Mouse (Mus musculus) hindbrain, embryonic 11.5 days (tissue): ENCODE data around the gene Neil1. TPM values are rescaled to one million over a fixed set of nuclear protein-coding genes. Genes with fewer than 3 reads are reported as not detected.

Experiments used
- ATAC-seq: fragments of 200-750 bp; cut with Nextera tagmentation; 2 replicates; pipeline ENCODE4 v1.8.0; 2017; ENCODE audit warnings: mild to moderate bottlenecking, moderate TSS enrichment, moderate library complexity; ENCODE audit not compliant: low FRiP score
- DNase-seq: peaks from one replicate; pipeline ENCODE4 v3.0.0-alpha.2; 2015; ENCODE audit warnings: low spot score
- H3K27ac ChIP-seq: fragments of 300-500 bp; sonication (generic); 2 replicates; pipeline ENCODE4 v1.5.1; 2014; ENCODE audit warnings: mild to moderate bottlenecking, low read depth, low read length
- H3K27me3 ChIP-seq: fragments of 300-500 bp; sonication (generic); 2 replicates; pipeline ENCODE4 v1.6.1; 2014; ENCODE audit warnings: mild to moderate bottlenecking, low read length, moderate library complexity, mixed read lengths; ENCODE audit not compliant: control insufficient read depth, insufficient read depth
- H3K36me3 ChIP-seq: fragments of 300-500 bp; sonication (generic); 2 replicates; pipeline ENCODE4 v1.6.1; 2014; ENCODE audit warnings: mild to moderate bottlenecking, low read length, moderate library complexity, mixed read lengths; ENCODE audit not compliant: control insufficient read depth, insufficient read depth
- H3K4me1 ChIP-seq: fragments of 300-500 bp; sonication (generic); replicated peaks from 2 replicates; pipeline ENCODE4 v1.6.1; 2014; ENCODE audit warnings: low read length, mixed read lengths; ENCODE audit not compliant: control insufficient read depth, insufficient read depth
- H3K4me2 ChIP-seq: fragments of 300-500 bp; sonication (generic); replicated peaks from 2 replicates; pipeline ENCODE4 v1.6.1; 2014; ENCODE audit warnings: mild to moderate bottlenecking, low read depth, low read length
- H3K4me3 ChIP-seq: fragments of 300-500 bp; sonication (generic); 2 replicates; pipeline ENCODE4 v1.5.1; 2014; ENCODE audit warnings: low read depth, low read length
- H3K9ac ChIP-seq: fragments of 300-500 bp; sonication (generic); 2 replicates; pipeline ENCODE4 v1.6.1; 2014; ENCODE audit warnings: low read depth, low read length
- H3K9me3 ChIP-seq: fragments of 300-500 bp; sonication (generic); 2 replicates; pipeline ENCODE4 v1.6.1; 2016; ENCODE audit warnings: low read length; ENCODE audit not compliant: control insufficient read depth
- WGBS: fragments of 180-500 bp; shearing (Covaris S2); extraction: QIAGEN DNeasy Blood & Tissue Kit; methylation state at CpG from one replicate; pipeline ENCODE4 v1.1.7; 2014; 5-methylcytosine and 5-hydroxymethylcytosine counted together
- polyA plus RNA-seq: library from polyadenylated mRNA; unstranded; fragments of >200 nt; fragmentation: Nextera tagmentation; extraction: Ambion mirVana; gene quantifications from 2 replicates; pipeline ENCODE4 v1.2.1, GENCODE M21; 2014

Gene Neil1
- polyA plus RNA-seq, 1 experiment from 2014 or later: 6.3 TPM

GRCm38 (mm10) chr9:57144830-57145229 is 3.3 kb downstream of the Neil1 start:
- H3K36me3 ChIP-seq: 0 out of 2 replicates have a peak, but pooled peaks cover 5% of the 10 kb centered on the region
- no peaks in the 10 kb centered on the region for H3K4me1 ChIP-seq
- no peak overlapping the region for H3K4me2 ChIP-seq
- H3K27ac ChIP-seq: no peak overlapping the region
- ATAC-seq (no peak), DNase-seq (no peak)
- H3K4me3 ChIP-seq: no peak overlapping the region
- H3K9me3 ChIP-seq: no peaks in the 10 kb centered on the region
- 92% methylated on average over 8 of the region's 8 CpGs for WGBS
- no peak overlapping the region for H3K9ac ChIP-seq
- H3K27me3 ChIP-seq: no peaks in the 10 kb centered on the region

- Histone ChIP-seq H3K36me3 (0 out of 2 replicates have a peak, but pooled peaks cover 6% of the 10 kb centered on the region), H3K4me1 (no peaks in the 10 kb centered on the region), H3K9me3 (no peaks in the 10 kb centered on the region), H3K27ac (no peak overlapping the region), H3K9ac (no peak overlapping the region), H3K4me3 (no peak overlapping the region), H3K4me2 (no peak overlapping the region), H3K27me3 (no peaks in the 10 kb centered on the region)
- DNase-seq: no peak
- WGBS: 84% methylated on average over 11 of the region's 11 CpGs
- ATAC-seq: no peak
Observed at GRCm38 (mm10) chr9:57143212-57143611, 4.9 kb downstream of the Neil1 start.

GRCm38 (mm10) chr9:57141417-57142353 is 6.4 kb downstream of the Neil1 start:
- WGBS: 90% methylated on average over 17 of the region's 17 CpGs
- no peak for DNase-seq
- Histone ChIP-seq H3K27ac (no peak overlapping the region), H3K27me3 (no peaks in the 10 kb centered on the region), H3K9me3 (no peaks in the 10 kb centered on the region), H3K36me3 (0 out of 2 replicates have a peak, but pooled peaks cover 9% of the 10 kb centered on the region), H3K4me2 (no peak overlapping the region), H3K9ac (no peak overlapping the region), H3K4me3 (no peak overlapping the region), H3K4me1 (no peaks in the 10 kb centered on the region)
- ATAC-seq: no peak

GRCm38 (mm10) chr9:57139571-57139970 is 8.5 kb downstream of the Neil1 start:
- ATAC-seq: no peak
- no peak overlapping the region for H3K27ac ChIP-seq
- no peaks in the 10 kb centered on the region for H3K27me3 ChIP-seq
- no peaks in the 10 kb centered on the region for H3K9me3 ChIP-seq
- H3K9ac ChIP-seq: no peak overlapping the region
- WGBS: 98% methylated on average over 5 of the region's 5 CpGs
- H3K4me3 ChIP-seq: no peak overlapping the region
- DNase-seq: no peak
- 0 out of 2 replicates have a peak, but pooled peaks cover 9% of the 10 kb centered on the region for H3K36me3 ChIP-seq
- H3K4me1 ChIP-seq: no peaks in the 10 kb centered on the region
- H3K4me2 ChIP-seq: no peak overlapping the region

- Histone ChIP-seq H3K4me3 (no peak overlapping the region), H3K27ac (no peak overlapping the region), H3K36me3 (0 out of 2 replicates have a peak, but pooled peaks cover 9% of the 10 kb centered on the region), H3K9ac (no peak overlapping the region), H3K27me3 (no peaks in the 10 kb centered on the region), H3K4me1 (no peaks in the 10 kb centered on the region), H3K9me3 (no peaks in the 10 kb centered on the region), H3K4me2 (no peak overlapping the region)
- ATAC-seq: no peak
- WGBS: 96% methylated on average over 9 of the region's 9 CpGs
- DNase-seq: no peak
Observed at GRCm38 (mm10) chr9:57139110-57139509, 9.0 kb downstream of the Neil1 start.

GRCm38 (mm10) chr9:57138507-57138906 is 9.6 kb downstream of the Neil1 start:
- Histone ChIP-seq H3K27ac (no peak overlapping the region), H3K27me3 (no peaks in the 10 kb centered on the region), H3K4me2 (no peak overlapping the region), H3K4me3 (no peak overlapping the region), H3K9me3 (no peaks in the 10 kb centered on the region), H3K36me3 (0 out of 2 replicates have a peak, but pooled peaks cover 9% of the 10 kb centered on the region), H3K9ac (no peak overlapping the region), H3K4me1 (no peaks in the 10 kb centered on the region)
- no peak for DNase-seq
- WGBS: 96% methylated on average over 6 of the region's 6 CpGs
- no peak for ATAC-seq

- H3K36me3 ChIP-seq: 0 out of 2 replicates have a peak, but pooled peaks cover 9% of the 10 kb centered on the region
Observed at GRCm38 (mm10) chr9:57137777-57138176, 10.3 kb downstream of the Neil1 start.

GRCm38 (mm10) chr9:57137246-57137645 is 10.9 kb downstream of the Neil1 start:
- 87% methylated on average over 6 of the region's 6 CpGs for WGBS
- H3K27ac ChIP-seq: no peak overlapping the region
- ATAC-seq (no peak), DNase-seq (no peak)
- no peak overlapping the region for H3K4me3 ChIP-seq
- H3K4me2 ChIP-seq: no peak overlapping the region
- H3K9me3 ChIP-seq: no peaks in the 10 kb centered on the region
- no peak overlapping the region for H3K9ac ChIP-seq
- H3K36me3 ChIP-seq: 0 out of 2 replicates have a peak, but pooled peaks cover 9% of the 10 kb centered on the region
- no peaks in the 10 kb centered on the region for H3K4me1 ChIP-seq
- no peaks in the 10 kb centered on the region for H3K27me3 ChIP-seq

More at GRCm38 (mm10) chr9:57137777-57138176, 10.3 kb downstream of the Neil1 start:
- Histone ChIP-seq H3K9me3 (no peaks in the 10 kb centered on the region), H3K4me2 (no peak overlapping the region), H3K4me3 (no peak overlapping the region), H3K4me1 (no peaks in the 10 kb centered on the region), H3K9ac (no peak overlapping the region), H3K27ac (no peak overlapping the region), H3K27me3 (no peaks in the 10 kb centered on the region)
- 88% methylated on average over 9 of the region's 9 CpGs for WGBS
- no peak for ATAC-seq
- DNase-seq: no peak
